Mouse (Mus musculus) spleen, adult 2 months (tissue): ENCODE data around the gene Olfr986.
A peak's percentile ranks its signal among the peaks of the same experiment; 100 is the strongest.

Source experiments
- CTCF ChIP-seq: fragments of 200-500 bp; IDR thresholded peaks from 2 replicates; pipeline ENCODE4 v1.5.1; 2011; ENCODE audit warnings: mild to moderate bottlenecking, inconsistent platforms; ENCODE audit not compliant: insufficient read depth, insufficient read length, insufficient replicate concordance; ENCODE audit errors: extremely low read depth
- POLR2A ChIP-seq: fragments of 200-500 bp; IDR thresholded peaks from 2 replicates; pipeline ENCODE4 v1.6.1; 2011; ENCODE audit warnings: low read depth, low read length, inconsistent platforms

- peak; percentile 14; the same call in 1 of the 2 replicates for TF ChIP-seq CTCF
- no peak for TF ChIP-seq POLR2A
These were observed 11.6 kb downstream of the Olfr986 start, which contains the start of gene Zfp202 for GRCm38 (mm10) chr9:40192098-40193038.
